Mouse (Mus musculus) intestine, embryonic 16.5 days (tissue): Measurements from ENCODE around the gene Ap1b1. TPM values are rescaled to one million over a fixed set of nuclear protein-coding genes. Genes with fewer than 3 reads are reported as not detected.
A peak's percentile ranks its signal among the peaks of the same experiment; 100 is the strongest.

Experiments used
- ATAC-seq: fragments of 200-750 bp; cut with Nextera tagmentation; 2 replicates; pipeline ENCODE4 v1.8.0; 2017; ENCODE audit warnings: moderate TSS enrichment, moderate library complexity
- H3K27ac ChIP-seq: fragments of 300-500 bp; sonication (generic); 2 replicates; pipeline ENCODE4 v1.5.1; 2014; ENCODE audit warnings: mild to moderate bottlenecking, low read length
- H3K27me3 ChIP-seq: fragments of 300-500 bp; sonication (generic); replicated peaks from 2 replicates; pipeline ENCODE4 v1.6.1; 2014; ENCODE audit warnings: low read length, control low read depth, mixed read lengths; ENCODE audit not compliant: control insufficient read depth, insufficient read depth
- H3K36me3 ChIP-seq: fragments of 300-500 bp; sonication (generic); 2 replicates; pipeline ENCODE4 v1.6.1; 2014; ENCODE audit warnings: low read length, control low read depth; ENCODE audit not compliant: control insufficient read depth, insufficient read depth
- H3K4me1 ChIP-seq: fragments of 300-500 bp; sonication (generic); 2 replicates; pipeline ENCODE4 v1.6.1; 2014; ENCODE audit warnings: low read length, control low read depth, mixed read lengths; ENCODE audit not compliant: control insufficient read depth, insufficient read depth
- H3K4me2 ChIP-seq: fragments of 300-500 bp; sonication (generic); 2 replicates; pipeline ENCODE4 v1.6.1; 2014; ENCODE audit warnings: low read depth, low read length, control low read depth
- H3K4me3 ChIP-seq: fragments of 300-500 bp; sonication (generic); 2 replicates; pipeline ENCODE4 v1.5.1; 2014; ENCODE audit warnings: mild to moderate bottlenecking, low read length
- H3K9ac ChIP-seq: fragments of 300-500 bp; sonication (generic); 2 replicates; pipeline ENCODE4 v1.6.1; 2014; ENCODE audit warnings: low read depth, low read length
- H3K9me3 ChIP-seq: fragments of 300-500 bp; sonication (generic); 2 replicates; pipeline ENCODE4 v1.6.1; 2016; ENCODE audit warnings: low read length, control low read depth; ENCODE audit not compliant: control insufficient read depth
- WGBS: fragments of 180-500 bp; shearing (Covaris S2); extraction: QIAGEN DNeasy Blood & Tissue Kit; methylation state at CpG from one replicate; pipeline ENCODE4 v1.1.7; 2014; 5-methylcytosine and 5-hydroxymethylcytosine counted together
- polyA plus RNA-seq: library from polyadenylated mRNA; unstranded; fragments of >200 nt; fragmentation: Nextera tagmentation; extraction: Ambion mirVana; gene quantifications from 2 replicates; pipeline ENCODE4 v1.2.1, GENCODE M21; 2015

Gene Ap1b1
- polyA plus RNA-seq, 1 experiment from 2014 or later: 81.2 TPM

DNA sequence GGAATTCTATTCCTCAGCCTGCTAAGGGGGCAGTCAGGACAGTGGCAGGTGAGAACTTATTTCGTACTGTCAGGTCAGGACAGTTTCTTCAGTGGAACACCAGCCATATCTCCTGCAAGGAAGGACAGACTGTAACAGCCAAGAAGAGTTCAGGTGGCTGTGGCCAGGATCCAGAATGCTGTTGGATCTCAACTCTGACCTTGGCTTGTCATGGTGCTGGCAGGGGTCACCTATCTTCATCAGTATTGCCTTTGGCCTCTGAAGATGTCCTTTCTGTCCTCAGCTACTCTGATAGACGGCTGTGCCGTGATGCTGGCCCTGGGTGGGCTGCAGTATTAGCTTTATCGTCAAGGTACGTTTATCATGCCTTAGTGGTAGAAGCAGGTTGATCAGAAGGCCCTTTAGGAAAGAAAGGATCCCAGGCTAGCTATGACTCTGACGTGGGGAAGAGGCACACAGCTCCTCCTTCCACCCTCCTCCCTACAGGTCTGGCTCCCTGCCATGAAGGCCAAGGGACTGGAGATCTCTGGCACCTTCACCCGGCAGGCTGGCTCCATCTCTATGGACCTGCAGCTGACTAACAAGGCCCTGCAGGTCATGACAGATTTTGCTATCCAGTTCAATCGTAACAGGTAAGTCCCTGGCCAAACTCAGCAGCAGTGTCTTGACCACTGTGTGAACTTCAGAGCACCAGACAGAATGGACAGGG, 50.7 kb downstream of the Ap1b1 start:
- no peak for ATAC-seq
- no peak overlapping the region for H3K9ac ChIP-seq
- no peak overlapping the region for H3K4me3 ChIP-seq
- no peak overlapping the region for H3K27ac ChIP-seq
- H3K27me3 ChIP-seq: no peaks in the 10 kb centered on the region
- no peaks in the 10 kb centered on the region for H3K9me3 ChIP-seq
- H3K4me2 ChIP-seq: no peak overlapping the region
- peaks cover 31% of the 10 kb centered on the region for H3K36me3 ChIP-seq
- no peaks in the 10 kb centered on the region for H3K4me1 ChIP-seq
- 81% methylated on average over 8 of the region's 8 CpGs for WGBS

DNA sequence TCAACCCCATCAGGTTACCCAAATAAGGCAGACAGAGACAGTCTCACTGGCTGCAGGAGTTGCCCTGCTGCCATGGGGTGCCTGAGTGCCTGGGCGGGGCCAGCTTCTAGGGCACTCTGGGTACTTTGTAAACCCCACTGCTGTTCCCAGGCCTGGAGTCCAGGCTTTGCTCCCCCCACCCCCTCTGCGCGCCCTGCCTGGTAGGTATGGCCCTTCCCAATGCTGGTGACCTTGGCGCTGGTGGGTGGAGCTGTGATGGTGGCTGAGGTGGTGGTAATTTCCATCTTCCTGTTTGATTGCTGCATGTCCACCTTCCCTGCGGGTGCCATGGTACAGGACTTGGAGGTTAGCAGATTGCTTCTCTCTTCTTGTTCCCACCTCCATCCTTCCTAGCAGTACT, 54.0 kb downstream of the Ap1b1 start:
- Histone ChIP-seq H3K36me3 (peaks cover 12% of the 10 kb centered on the region; the same call in 1 of the 2 replicates), H3K9ac (no peak overlapping the region), H3K27ac (no peak overlapping the region), H3K4me1 (no peaks in the 10 kb centered on the region), H3K4me2 (no peak overlapping the region), H3K27me3 (no peaks in the 10 kb centered on the region), H3K9me3 (no peaks in the 10 kb centered on the region), H3K4me3 (no peak overlapping the region)
- WGBS: 90% methylated on average over 5 of the region's 5 CpGs
- ATAC-seq: no peak

GRCm38 (mm10) chr11:5041144-5041780, 54.6 kb downstream of the Ap1b1 start:
- H3K27ac ChIP-seq: no peak overlapping the region
- WGBS: 66% methylated on average over 18 of the region's 18 CpGs

GRCm38 (mm10) chr11:5042645-5043381, 56.2 kb downstream of the Ap1b1 start:
- Histone ChIP-seq H3K9me3 (no peaks in the 10 kb centered on the region), H3K4me1 (no peaks in the 10 kb centered on the region), H3K9ac (no peak overlapping the region), H3K27ac (no peak overlapping the region), H3K4me3 (no peak overlapping the region), H3K4me2 (no peak overlapping the region), H3K36me3 (peaks cover 12% of the 10 kb centered on the region; the same call in 1 of the 2 replicates), H3K27me3 (no peaks in the 10 kb centered on the region)
- no peak for ATAC-seq
- 88% methylated on average over 8 of the region's 8 CpGs for WGBS

More at GRCm38 (mm10) chr11:5041144-5041780, 54.6 kb downstream of the Ap1b1 start:
- H3K9ac ChIP-seq: no peak overlapping the region
- no peaks in the 10 kb centered on the region for H3K9me3 ChIP-seq
- H3K4me3 ChIP-seq: no peak overlapping the region
- H3K4me1 ChIP-seq: no peaks in the 10 kb centered on the region
- no peaks in the 10 kb centered on the region for H3K27me3 ChIP-seq
- no peak overlapping the region for H3K4me2 ChIP-seq
- no peak for ATAC-seq
- peaks cover 12% of the 10 kb centered on the region; the same call in 1 of the 2 replicates for H3K36me3 ChIP-seq

DNA sequence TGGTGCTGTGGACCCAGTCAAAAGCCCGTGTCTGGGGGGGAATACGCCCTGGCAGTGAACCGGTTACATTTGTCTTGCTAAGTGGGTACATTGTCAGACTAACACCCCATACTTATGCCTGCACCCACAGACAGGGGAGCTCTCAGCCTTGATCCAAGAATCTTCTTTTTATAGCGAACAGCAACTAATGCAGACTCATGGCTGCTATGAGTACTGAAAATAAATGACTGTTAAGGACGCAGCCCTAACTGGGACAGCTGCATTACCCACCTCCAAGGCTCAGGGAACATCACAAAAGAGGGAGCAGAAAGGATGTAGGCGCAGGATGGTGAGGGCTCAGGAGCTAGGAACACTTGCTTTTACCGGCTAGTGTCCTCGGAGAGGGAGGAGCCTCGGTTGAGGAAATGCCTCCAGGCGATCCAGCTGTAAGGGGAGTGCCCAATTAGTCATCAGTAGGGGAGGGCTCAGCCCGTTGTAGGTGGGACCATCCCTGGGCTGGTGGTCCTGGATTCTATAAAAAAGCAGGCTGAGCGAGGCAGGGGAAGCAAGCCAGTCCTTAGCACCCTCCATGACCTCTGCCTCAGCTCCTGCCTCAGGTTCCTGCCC, 59.8 kb downstream of the Ap1b1 start:
- Histone ChIP-seq H3K4me1 (no peaks in the 10 kb centered on the region), H3K4me2 (no peak overlapping the region), H3K4me3 (no peak overlapping the region), H3K9ac (no peak overlapping the region), H3K9me3 (no peaks in the 10 kb centered on the region), H3K36me3 (peaks cover 3% of the 10 kb centered on the region; the same call in 1 of the 2 replicates), H3K27me3 (no peaks in the 10 kb centered on the region), H3K27ac (no peak overlapping the region)
- 45% methylated on average over 12 of the region's 12 CpGs for WGBS
- ATAC-seq: no peak

DNA sequence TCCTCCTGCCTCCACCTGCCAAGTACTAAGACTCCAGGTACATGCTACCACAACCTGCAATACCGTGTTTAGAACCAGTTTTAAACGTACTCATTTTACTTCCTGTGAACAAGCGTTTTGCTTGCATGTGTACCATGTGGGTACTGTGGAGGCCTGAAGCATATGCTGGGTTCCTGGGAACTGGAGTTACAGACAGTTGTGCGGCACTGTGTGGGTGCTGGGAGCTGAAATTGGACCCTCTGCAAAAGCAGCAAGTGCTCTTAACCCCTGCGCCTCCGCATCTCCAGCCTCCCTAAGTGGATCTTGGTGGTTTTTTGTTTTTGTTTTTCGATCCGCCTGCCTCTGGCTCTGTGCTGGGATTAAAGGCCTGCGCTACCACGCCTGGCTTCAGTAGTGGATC, 65.0 kb downstream of the Ap1b1 start:
- Histone ChIP-seq H3K4me2 (no peak overlapping the region), H3K27ac (no peak overlapping the region), H3K9ac (no peak overlapping the region), H3K4me1 (no peaks in the 10 kb centered on the region), H3K27me3 (no peaks in the 10 kb centered on the region), H3K9me3 (no peaks in the 10 kb centered on the region), H3K4me3 (no peak overlapping the region), H3K36me3 (no peaks in the 10 kb centered on the region)
- no peak for ATAC-seq
- WGBS: 83% methylated on average over 10 of the region's 10 CpGs

DNA sequence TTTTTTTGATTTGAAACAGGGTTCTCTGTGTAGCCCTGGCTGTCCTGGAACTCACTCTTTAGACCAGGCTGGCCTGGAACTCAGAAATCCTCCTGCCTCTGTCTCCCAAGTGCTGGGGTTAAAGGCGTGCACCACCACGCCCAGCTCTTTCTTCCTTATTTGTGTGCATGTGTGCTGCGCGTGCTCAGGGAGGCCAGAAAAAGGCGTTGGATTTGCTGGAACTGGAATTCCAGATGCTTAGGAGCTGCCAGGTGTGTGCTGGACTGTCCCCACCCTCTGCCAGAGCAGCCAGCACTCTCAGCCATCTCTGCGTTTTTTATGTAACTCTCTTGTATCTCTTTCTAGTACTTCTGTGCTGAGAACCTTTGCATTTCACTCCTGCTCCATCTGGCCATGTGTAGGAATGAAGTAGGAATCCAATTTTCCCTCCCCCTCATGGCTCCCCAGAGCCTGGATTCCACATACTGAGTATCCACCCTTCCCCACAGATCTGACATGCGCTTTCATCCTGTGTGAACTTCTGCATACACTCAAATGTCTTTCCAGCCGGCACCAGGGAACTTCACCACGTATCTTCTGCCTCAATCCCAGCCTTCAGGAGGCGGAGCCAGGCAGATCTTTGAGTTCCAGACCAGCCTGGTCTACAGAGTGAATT, 65.7 kb downstream of the Ap1b1 start:
- Histone ChIP-seq H3K4me1 (no peaks in the 10 kb centered on the region), H3K4me2 (no peak overlapping the region), H3K36me3 (no peaks in the 10 kb centered on the region), H3K4me3 (no peak overlapping the region), H3K9ac (no peak overlapping the region), H3K9me3 (no peaks in the 10 kb centered on the region), H3K27me3 (0 out of 2 replicates have a peak, but pooled peaks cover 4% of the 10 kb centered on the region), H3K27ac (no peak overlapping the region)
- WGBS: 66% methylated on average over 10 of the region's 10 CpGs
- ATAC-seq: no peak

DNA sequence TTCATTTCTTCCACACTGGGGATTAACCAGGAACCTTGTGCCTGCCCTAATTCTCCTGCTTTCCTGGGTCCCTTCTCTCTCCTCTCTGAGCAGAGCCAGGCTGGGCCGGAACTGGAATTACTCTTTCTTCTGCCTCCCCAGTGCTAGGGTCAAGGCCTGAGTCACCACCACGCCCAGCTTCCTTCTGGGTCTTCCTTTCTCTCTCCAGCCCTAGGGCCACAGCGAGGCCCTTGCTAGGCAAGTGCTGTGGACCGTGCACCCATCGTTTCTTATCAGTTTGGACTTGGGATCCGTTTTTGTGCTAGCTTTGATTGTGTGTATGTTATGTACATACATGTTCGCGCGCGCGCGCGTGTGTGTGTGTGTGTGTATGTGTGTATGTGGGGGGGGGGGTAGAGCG, 67.5 kb downstream of the Ap1b1 start:
- H3K27me3 ChIP-seq: peaks cover 16% of the 10 kb centered on the region
- ATAC-seq: peak; percentile 54
- no peaks in the 10 kb centered on the region for H3K9me3 ChIP-seq
- WGBS: 81% methylated on average over 14 of the region's 14 CpGs
- peaks cover 9% of the 10 kb centered on the region; the same call in 1 of the 2 replicates for H3K4me1 ChIP-seq
- no peak overlapping the region for H3K4me2 ChIP-seq
- H3K4me3 ChIP-seq: no peak overlapping the region
- no peak overlapping the region for H3K27ac ChIP-seq
- no peaks in the 10 kb centered on the region for H3K36me3 ChIP-seq
- H3K9ac ChIP-seq: no peak overlapping the region

DNA sequence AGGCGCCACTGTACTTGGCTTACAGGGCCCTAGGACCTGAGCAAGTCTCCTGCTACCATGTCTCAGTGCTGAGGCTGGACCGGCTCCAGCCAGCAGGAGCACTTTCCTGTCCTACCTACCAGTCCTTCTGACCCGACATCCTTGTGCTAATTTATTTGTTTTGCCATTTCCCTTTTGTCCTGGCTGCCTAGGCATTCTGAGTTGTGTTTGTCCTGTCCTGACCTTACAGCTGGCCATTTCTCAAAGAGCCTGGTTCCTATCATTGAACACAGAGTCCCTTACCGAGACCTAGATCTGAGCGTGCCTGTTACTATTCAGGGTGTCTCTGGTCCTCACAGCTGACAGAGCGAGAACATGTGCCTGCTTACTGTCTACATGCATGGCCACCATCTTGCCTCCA, 68.2 kb downstream of the Ap1b1 start:
- Histone ChIP-seq H3K4me3 (no peak overlapping the region), H3K36me3 (no peaks in the 10 kb centered on the region), H3K27me3 (peaks cover 23% of the 10 kb centered on the region), H3K27ac (no peak overlapping the region), H3K9me3 (no peaks in the 10 kb centered on the region), H3K4me2 (no peak overlapping the region), H3K4me1 (peaks cover 14% of the 10 kb centered on the region; the same call in 1 of the 2 replicates), H3K9ac (no peak overlapping the region)
- ATAC-seq: no peak
- WGBS: 57% methylated on average over 6 of the region's 6 CpGs
